Mouse (Mus musculus): ENCODE data around the gene Tcf7l1. TPM values are rescaled to one million over a fixed set of nuclear protein-coding genes. Genes with fewer than 3 reads are reported as not detected.

Gene Tcf7l1
- polyA plus RNA-seq, 1 experiment: 6.0 TPM

DNA sequence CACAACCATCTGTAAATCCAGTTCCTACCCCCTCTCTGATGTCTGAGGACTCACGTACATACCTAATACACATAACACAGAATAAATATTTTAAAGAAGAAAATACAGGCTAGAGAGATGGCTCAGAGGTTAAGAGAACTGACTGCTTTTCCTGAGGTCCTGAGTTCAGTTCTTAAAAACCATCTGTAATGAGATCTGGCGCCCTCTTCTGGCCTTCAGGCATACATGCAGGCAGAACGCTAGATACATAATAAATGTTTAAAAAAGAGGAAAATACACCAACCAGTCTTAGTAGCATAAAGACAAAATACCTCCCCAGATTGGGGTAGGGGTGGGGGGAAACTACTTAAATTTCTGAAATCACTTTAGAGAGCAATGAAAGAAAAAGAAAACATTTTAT is 131.0 kb downstream of the Tcf7l1 start:
- Histone ChIP-seq H3K27me3 (ENCODE audit: control insufficient read depth, insufficient read depth, low read length) (no peaks in the 10 kb centered on the region), H3K4me1 (replicated peaks; ENCODE audit: control insufficient read depth, insufficient read depth, low read length) (peaks cover 9% of the 10 kb centered on the region), H3K4me3 (ENCODE audit: control insufficient read depth, insufficient read depth, low read length) (no peak overlapping the region), H3K27ac (ENCODE audit: control insufficient read depth, insufficient read depth, low read length) (no peak overlapping the region), H3K36me3 (ENCODE audit: control insufficient read depth, insufficient read depth, low read length) (no peaks in the 10 kb centered on the region)
- WGBS: 41% methylated on average over 3 of the region's 3 CpGs
- TF ChIP-seq POLR2A (IDR thresholded peaks at IDR 0.05; ENCODE audit: control insufficient read depth, extremely low read depth, insufficient read depth, low read length, poor library complexity) (no peak), CTCF (IDR thresholded peaks at IDR 0.05; ENCODE audit: borderline replicate concordance, control insufficient read depth, extremely low read depth, insufficient read depth, low read length, poor library complexity) (no peak)
- peak; percentile 28 for DNase-seq

DNA sequence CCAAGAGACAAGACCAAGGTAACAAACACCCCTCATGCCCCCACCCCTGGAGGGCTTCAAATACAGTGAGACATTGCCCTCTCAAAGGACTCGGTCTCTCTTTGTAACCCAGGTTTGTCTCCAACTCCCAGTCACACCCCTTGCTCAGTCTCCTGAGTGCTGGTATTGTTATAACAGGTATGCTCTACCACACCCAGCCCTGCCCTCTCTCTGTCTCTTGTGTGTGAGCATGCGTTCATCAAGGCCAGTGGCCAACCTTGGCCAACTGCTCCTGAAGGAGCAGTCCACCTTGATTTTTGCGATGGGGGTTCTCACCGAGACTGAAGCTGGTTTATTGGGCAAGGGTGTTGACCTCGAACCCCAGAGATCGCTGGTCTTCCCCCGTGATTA is 133.0 kb downstream of the Tcf7l1 start:
- H3K27ac ChIP-seq (ENCODE audit: control insufficient read depth, insufficient read depth, low read length): no peak overlapping the region

DNA sequence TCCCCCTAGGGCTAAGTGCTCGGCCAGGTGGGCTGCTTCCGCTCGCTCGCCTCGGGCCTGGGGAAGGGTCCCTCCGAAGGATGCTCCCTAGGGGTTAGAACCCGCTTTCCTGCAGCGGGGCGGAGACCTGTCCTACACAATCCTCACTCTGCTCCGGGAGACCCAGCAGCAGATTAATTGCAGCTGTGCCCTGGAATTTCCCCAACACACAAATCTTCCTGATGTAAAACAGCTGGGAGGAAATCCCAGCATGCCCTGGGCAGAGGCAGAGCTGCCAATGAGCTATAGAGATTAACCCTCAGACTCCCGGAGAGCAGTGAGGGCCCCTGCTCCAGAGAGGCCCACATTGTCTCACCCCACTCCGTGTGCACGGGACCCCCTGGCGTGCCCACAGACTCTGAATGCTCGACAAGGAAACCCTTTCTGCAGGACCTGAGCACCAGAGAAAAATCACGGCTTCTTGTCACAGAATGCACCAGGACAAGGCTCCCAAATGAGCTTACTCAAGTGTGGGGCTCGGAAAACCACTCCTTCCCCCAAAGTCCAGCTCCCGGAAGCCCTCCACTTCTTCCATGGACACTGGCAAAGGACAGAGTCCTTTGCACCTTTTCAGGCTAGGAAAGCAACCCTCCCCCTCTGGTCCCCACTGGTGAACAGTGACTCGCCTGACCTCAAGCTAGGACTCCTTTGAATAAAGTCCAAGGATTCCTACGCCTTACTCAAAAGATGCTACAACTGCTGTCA is 133.6 kb downstream of the Tcf7l1 start:
- no peak for TF ChIP-seq CTCF (IDR thresholded peaks at IDR 0.05; ENCODE audit: borderline replicate concordance, control insufficient read depth, extremely low read depth, insufficient read depth, low read length, poor library complexity)
- TF ChIP-seq POLR2A (IDR thresholded peaks at IDR 0.05; ENCODE audit: control insufficient read depth, extremely low read depth, insufficient read depth, low read length, poor library complexity): no peak
- Histone ChIP-seq H3K27me3 (ENCODE audit: control insufficient read depth, insufficient read depth, low read length) (no peaks in the 10 kb centered on the region), H3K27ac (ENCODE audit: control insufficient read depth, insufficient read depth, low read length) (no peak overlapping the region), H3K4me1 (replicated peaks; ENCODE audit: control insufficient read depth, insufficient read depth, low read length) (peaks cover 9% of the 10 kb centered on the region), H3K4me3 (ENCODE audit: control insufficient read depth, insufficient read depth, low read length) (peak overlapping the region; percentile 43), H3K36me3 (ENCODE audit: control insufficient read depth, insufficient read depth, low read length) (no peaks in the 10 kb centered on the region)
- DNase-seq: peak; percentile 35
- 25% methylated on average over 20 of the region's 20 CpGs for WGBS

More for the DNA sequence above, 133.0 kb downstream of the Tcf7l1 start:
- Histone ChIP-seq H3K4me3 (ENCODE audit: control insufficient read depth, insufficient read depth, low read length) (no peak overlapping the region), H3K27me3 (ENCODE audit: control insufficient read depth, insufficient read depth, low read length) (no peaks in the 10 kb centered on the region), H3K4me1 (replicated peaks; ENCODE audit: control insufficient read depth, insufficient read depth, low read length) (peaks cover 9% of the 10 kb centered on the region), H3K36me3 (ENCODE audit: control insufficient read depth, insufficient read depth, low read length) (no peaks in the 10 kb centered on the region)
- 91% methylated on average over 7 of the region's 7 CpGs for WGBS
- no peak for TF ChIP-seq CTCF (IDR thresholded peaks at IDR 0.05; ENCODE audit: borderline replicate concordance, control insufficient read depth, extremely low read depth, insufficient read depth, low read length, poor library complexity)
- no peak for TF ChIP-seq POLR2A (IDR thresholded peaks at IDR 0.05; ENCODE audit: control insufficient read depth, extremely low read depth, insufficient read depth, low read length, poor library complexity)
- DNase-seq: no peak

DNA sequence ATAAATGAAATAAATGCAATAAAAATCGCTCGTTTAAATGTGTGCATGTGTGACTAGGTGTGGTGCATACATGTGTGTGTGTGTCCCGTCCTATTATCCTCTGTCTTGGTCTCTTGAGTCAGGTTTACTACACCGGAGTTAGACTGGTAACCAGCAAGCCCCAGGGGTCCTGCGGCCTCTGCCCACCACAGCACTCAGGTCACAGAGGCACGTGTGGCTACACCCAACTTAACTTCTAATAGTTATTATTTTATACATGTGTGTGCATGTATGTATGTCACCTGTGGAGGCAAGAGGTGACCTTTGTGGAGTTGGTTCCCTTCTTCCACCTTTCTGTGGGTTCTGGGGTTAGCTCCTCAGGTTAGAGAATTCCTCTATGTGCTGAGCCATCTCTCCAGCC is 134.7 kb downstream of the Tcf7l1 start:
- Histone ChIP-seq H3K27me3 (ENCODE audit: control insufficient read depth, insufficient read depth, low read length) (no peaks in the 10 kb centered on the region), H3K4me1 (replicated peaks; ENCODE audit: control insufficient read depth, insufficient read depth, low read length) (peaks cover 7% of the 10 kb centered on the region), H3K36me3 (ENCODE audit: control insufficient read depth, insufficient read depth, low read length) (no peaks in the 10 kb centered on the region), H3K27ac (ENCODE audit: control insufficient read depth, insufficient read depth, low read length) (no peak overlapping the region), H3K4me3 (ENCODE audit: control insufficient read depth, insufficient read depth, low read length) (no peak overlapping the region)
- TF ChIP-seq POLR2A (IDR thresholded peaks at IDR 0.05; ENCODE audit: control insufficient read depth, extremely low read depth, insufficient read depth, low read length, poor library complexity): no peak
- no peak for TF ChIP-seq CTCF (IDR thresholded peaks at IDR 0.05; ENCODE audit: borderline replicate concordance, control insufficient read depth, extremely low read depth, insufficient read depth, low read length, poor library complexity)
- 97% methylated on average over 6 of the region's 6 CpGs for WGBS
- DNase-seq: no peak

DNA sequence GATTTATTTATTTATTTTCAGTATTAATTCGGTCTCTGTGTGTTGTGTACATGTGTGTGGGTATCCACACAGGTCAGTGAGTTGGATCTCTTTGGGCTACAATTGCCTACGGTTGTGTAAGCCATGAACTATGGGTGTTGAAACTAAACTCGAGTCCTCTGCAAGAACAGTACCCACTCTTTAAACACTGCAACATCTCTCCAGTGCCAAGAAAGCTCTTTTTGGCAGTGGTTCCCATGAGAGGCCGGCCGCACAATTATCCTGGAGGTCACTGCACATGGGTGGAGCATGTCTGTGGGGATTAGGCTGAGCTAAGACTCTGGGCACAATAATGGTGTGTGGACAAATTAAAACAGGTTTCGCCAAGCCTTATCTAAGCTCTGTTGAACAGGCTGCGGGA is 135.6 kb downstream of the Tcf7l1 start:
- no peak for TF ChIP-seq POLR2A (IDR thresholded peaks at IDR 0.05; ENCODE audit: control insufficient read depth, extremely low read depth, insufficient read depth, low read length, poor library complexity)
- no peak for TF ChIP-seq CTCF (IDR thresholded peaks at IDR 0.05; ENCODE audit: borderline replicate concordance, control insufficient read depth, extremely low read depth, insufficient read depth, low read length, poor library complexity)
- 92% methylated on average over 7 of the region's 7 CpGs for WGBS
- DNase-seq: no peak
- H3K36me3 ChIP-seq (ENCODE audit: control insufficient read depth, insufficient read depth, low read length): no peaks in the 10 kb centered on the region
- peaks cover 7% of the 10 kb centered on the region for H3K4me1 ChIP-seq (replicated peaks; ENCODE audit: control insufficient read depth, insufficient read depth, low read length)
- no peaks in the 10 kb centered on the region for H3K27me3 ChIP-seq (ENCODE audit: control insufficient read depth, insufficient read depth, low read length)
- no peak overlapping the region for H3K4me3 ChIP-seq (ENCODE audit: control insufficient read depth, insufficient read depth, low read length)
- H3K27ac ChIP-seq (ENCODE audit: control insufficient read depth, insufficient read depth, low read length): no peak overlapping the region

DNA sequence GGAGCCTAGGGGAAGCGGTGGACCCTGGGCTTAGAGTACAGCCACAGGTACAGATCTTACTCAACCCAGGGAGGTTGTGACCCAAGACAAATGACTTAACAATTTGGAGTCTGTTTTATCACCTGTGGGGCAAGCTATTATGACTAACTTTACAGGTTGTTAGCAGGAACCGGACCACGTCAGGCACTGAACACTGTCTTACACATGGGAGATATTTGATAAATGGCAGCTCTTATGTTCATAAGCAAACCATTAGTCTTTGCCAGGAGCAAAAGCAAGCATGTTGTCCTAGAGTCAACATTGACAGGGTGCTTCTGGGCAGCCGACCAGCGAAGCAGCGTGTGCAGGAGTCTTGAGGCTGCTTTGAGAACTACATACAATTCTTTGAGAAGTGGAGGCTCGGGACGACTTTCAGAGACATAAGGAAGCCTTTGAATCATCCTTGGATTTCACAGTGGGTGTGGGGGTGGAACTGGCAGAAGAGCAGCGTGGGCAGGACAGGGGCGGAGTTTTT is 138.7 kb downstream of the Tcf7l1 start:
- Histone ChIP-seq H3K4me1 (replicated peaks; ENCODE audit: control insufficient read depth, insufficient read depth, low read length) (peaks cover 3% of the 10 kb centered on the region), H3K27ac (ENCODE audit: control insufficient read depth, insufficient read depth, low read length) (no peak overlapping the region), H3K27me3 (ENCODE audit: control insufficient read depth, insufficient read depth, low read length) (no peaks in the 10 kb centered on the region), H3K36me3 (ENCODE audit: control insufficient read depth, insufficient read depth, low read length) (no peaks in the 10 kb centered on the region), H3K4me3 (ENCODE audit: control insufficient read depth, insufficient read depth, low read length) (no peak overlapping the region)
- no peak for DNase-seq
- TF ChIP-seq POLR2A (IDR thresholded peaks at IDR 0.05; ENCODE audit: control insufficient read depth, extremely low read depth, insufficient read depth, low read length, poor library complexity) (no peak), CTCF (IDR thresholded peaks at IDR 0.05; ENCODE audit: borderline replicate concordance, control insufficient read depth, extremely low read depth, insufficient read depth, low read length, poor library complexity) (no peak)
- 90% methylated on average over 10 of the region's 10 CpGs for WGBS

Measured in thymus, adult 2 months (tissue).